ENCODE assay signal across 19 mouse cellular contexts in genomic region chr6:12145216-12145615, GRCm38 (mm10).
DNase-seq lines count a peak whose midpoint lies in the region; ATAC-seq and TF ChIP-seq lines count a peak whose summit lies in the region.
"Had no signal": no experiment of that assay in that cellular context is flagged by ENCODE, and none has a peak within 500 bp of the region (broad histone marks: within the 10 kb centered on the region; RNA-seq: fewer than 3 reads in every experiment).

No protein-coding gene starts in this region.

- no peak overlapping the region for H3K9ac ChIP-seq in forebrain, postnatal 0 days
- no peak overlapping the region for H3K9ac ChIP-seq in hindbrain, postnatal 0 days (replicated peaks; ENCODE audit: low read length)
- H3K9ac ChIP-seq: heart, embryonic 15.5 days; hindbrain, embryonic 13.5 days; intestine, embryonic 15.5 days had no signal

- H3K4me1 ChIP-seq in forebrain, postnatal 0 days (ENCODE audit: insufficient read depth): no peaks in the 10 kb centered on the region
- no peaks in the 10 kb centered on the region for H3K4me1 ChIP-seq in hindbrain, postnatal 0 days (ENCODE audit: insufficient read depth, low read length)
- H3K4me1 ChIP-seq: embryonic facial prominence, embryonic 10.5 days; heart, embryonic 15.5 days; intestine, embryonic 15.5 days had no signal

- H3K36me3 ChIP-seq in forebrain, postnatal 0 days (ENCODE audit: insufficient read depth): no peaks in the 10 kb centered on the region
- no peaks in the 10 kb centered on the region for H3K36me3 ChIP-seq in hindbrain, postnatal 0 days (ENCODE audit: insufficient read depth, low read length)
- H3K36me3 ChIP-seq: embryonic facial prominence, embryonic 10.5 days; heart, embryonic 15.5 days; hindbrain, embryonic 13.5 days; intestine, embryonic 15.5 days had no signal

- H3K9me3 ChIP-seq in forebrain, postnatal 0 days (ENCODE audit: low read length): no peaks in the 10 kb centered on the region
- H3K9me3 ChIP-seq in hindbrain, postnatal 0 days (ENCODE audit: low read length): no peaks in the 10 kb centered on the region
- H3K9me3 ChIP-seq: embryonic facial prominence, embryonic 10.5 days; heart, embryonic 15.5 days; hindbrain, embryonic 13.5 days; intestine, embryonic 15.5 days had no signal

- no peak for DNase-seq in frontal cortex, postnatal 10 days (ENCODE audit: low spot score in 2 of 2)
- DNase-seq in Muller cell, postnatal 12 days (ENCODE audit: inconsistent ontology term): peak; percentile 33
- DNase-seq in brain, adult 2 months (ENCODE audit: low read depth, low spot score): peak; percentile 78
- peak; percentile 71 for DNase-seq in forebrain, postnatal 0 days
- no peak for DNase-seq in hindbrain, postnatal 0 days (ENCODE audit: low spot score)
- DNase-seq: adrenal gland, adult 8-10 months; adrenal gland, postnatal 36 days; cerebellum, adult 18-20 months; cerebellum, adult 9-11 months; cerebellum, postnatal 36 days; heart, adult 18-20 months; heart, postnatal 14 days; kidney, adult 18-20 months had no signal

- no peaks in the 10 kb centered on the region for H3K27me3 ChIP-seq in forebrain, postnatal 0 days (ENCODE audit: insufficient read depth, low read length)
- H3K27me3 ChIP-seq in hindbrain, postnatal 0 days (ENCODE audit: insufficient read depth, low read length): no peaks in the 10 kb centered on the region
- H3K27me3 ChIP-seq: heart, embryonic 15.5 days; hindbrain, embryonic 13.5 days; intestine, embryonic 15.5 days had no signal

- H3K27ac ChIP-seq in forebrain, postnatal 0 days (ENCODE audit: low read depth, low read length): no peak overlapping the region
- H3K27ac ChIP-seq in hindbrain, postnatal 0 days: no peak overlapping the region
- H3K27ac ChIP-seq: embryonic facial prominence, embryonic 10.5 days; heart, embryonic 15.5 days; hindbrain, embryonic 13.5 days; intestine, embryonic 15.5 days had no signal

- H3K4me2 ChIP-seq in forebrain, postnatal 0 days (ENCODE audit: low read depth): no peak overlapping the region
- H3K4me2 ChIP-seq in hindbrain, postnatal 0 days (ENCODE audit: low read depth, low read length): no peak overlapping the region
- H3K4me2 ChIP-seq: heart, embryonic 11.5 days; heart, embryonic 15.5 days; hindbrain, embryonic 13.5 days; intestine, embryonic 15.5 days had no signal

- peak; percentile 60 for ATAC-seq in frontal cortex, adult (ENCODE audit: low TSS enrichment)
- ATAC-seq in forebrain, postnatal 0 days: peak; percentile 92
- no peak for ATAC-seq in hindbrain, postnatal 0 days
- ATAC-seq: intestine, embryonic 15.5 days had no signal

- H3K4me3 ChIP-seq in forebrain, postnatal 0 days (ENCODE audit: low read depth, low read length): no peak overlapping the region
- H3K4me3 ChIP-seq in hindbrain, postnatal 0 days (ENCODE audit: low read length): no peak overlapping the region
- H3K4me3 ChIP-seq: embryonic facial prominence, embryonic 10.5 days; heart, embryonic 15.5 days; hindbrain, embryonic 13.5 days; intestine, embryonic 15.5 days had no signal

- no peak for TF ChIP-seq CTCF in forebrain, postnatal 0 days (IDR thresholded peaks at IDR 0.05; ENCODE audit: low read depth)
- TF ChIP-seq CTCF in hindbrain, postnatal 0 days (IDR thresholded peaks at IDR 0.05; ENCODE audit: low read depth): no peak

- 19% methylated on average over 3 of the region's 3 CpGs for WGBS in forebrain, postnatal 0 days
- WGBS in hindbrain, postnatal 0 days: 47% methylated on average over 3 of the region's 3 CpGs

Comparison
In these comparisons a context has a peak if more than half of its experiments do, and no peak if none do; other contexts are left out.
1. DNase-seq: peak in Muller cell, postnatal 12 days (single experiment), brain, adult 2 months (single experiment) and forebrain, postnatal 0 days (single experiment); none in frontal cortex, postnatal 10 days (0 of 2) and hindbrain, postnatal 0 days (single experiment).